Mouse (Mus musculus) CD4-positive, CD25-positive, alpha-beta regulatory T cell, adult 9 weeks (primary cell): ENCODE results near the gene Lss. TPM values are rescaled to one million over a fixed set of nuclear protein-coding genes. Genes with fewer than 3 reads are reported as not detected.

Source experiments
- polyA plus RNA-seq: library from polyadenylated mRNA; unstranded; fragments of 100-300 nt; shearing (Covaris generic); gene quantifications from one replicate; pipeline ENCODE4 v1.2.1, GENCODE M21; 2017

Gene Lss
- 22.4 TPM for polyA plus RNA-seq

DNA sequence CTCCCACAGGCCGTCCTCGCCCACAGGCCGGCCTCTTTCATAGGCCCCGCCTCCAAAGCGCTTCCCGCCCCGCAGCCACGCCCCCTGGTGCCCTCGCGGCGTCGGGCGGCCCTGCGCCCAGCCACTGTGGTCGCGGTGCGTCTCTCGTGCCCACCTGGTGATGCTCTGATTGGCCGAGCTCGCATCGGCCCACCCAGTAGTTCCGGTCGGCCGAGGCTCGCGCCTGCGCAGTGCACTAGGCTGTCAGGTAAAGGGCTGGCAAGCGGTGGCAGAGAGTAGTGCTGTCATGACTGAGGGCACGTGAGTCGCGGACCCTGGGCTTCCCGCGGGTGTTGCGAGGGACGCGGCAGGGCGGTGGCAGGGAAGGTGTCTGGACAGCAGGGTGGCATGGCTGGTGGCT is at the start of gene Lss:
Gene Lss, plus strand, starts transcription at position 214 of the 400 bp plus-strand sequence.

GRCm38 (mm10) chr10:76561972-76562371 is 30.6 kb downstream of the Lss start, which contains the start of gene Spatc1l:
Spatc1l (plus strand) TSS chr10:76562272.

DNA sequence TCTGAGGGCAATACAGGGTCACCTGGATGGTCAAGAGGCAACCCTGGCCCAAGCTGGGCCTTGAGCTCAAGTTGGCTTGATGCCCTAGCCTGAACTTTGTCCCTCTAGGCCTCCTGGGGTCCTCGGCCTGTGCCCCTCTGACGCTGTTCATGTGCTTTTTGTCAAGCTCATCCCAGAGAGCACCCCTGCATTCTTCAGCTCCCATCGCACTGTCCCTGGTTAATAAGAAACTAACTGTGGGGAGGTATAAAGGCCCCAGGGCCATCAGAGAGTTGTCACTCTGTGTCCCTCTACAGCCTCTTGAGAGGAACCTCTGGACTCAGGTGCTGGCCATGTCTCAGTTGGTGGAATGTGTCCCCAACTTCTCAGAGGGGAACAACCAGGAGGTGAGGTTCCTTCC is 44.0 kb downstream of the Lss start, which contains the start of gene Ftcd:
Gene Ftcd, plus strand, starts transcription at position 275 of the 400 bp plus-strand sequence.

Other genes with a start within 250 kb of the Lss start
- 1.8 TPM for gene Dip2a, start 186.3 kb upstream of the Lss start, polyA plus RNA-seq
- gene AC141477.1, start 91.1 kb upstream of the Lss start, polyA plus RNA-seq = 19.0 TPM
- 30.3 TPM for gene Pcnt, start 88.8 kb upstream of the Lss start, polyA plus RNA-seq
- 0.20 TPM for gene 2610028H24Rik, start 82.5 kb upstream of the Lss start, polyA plus RNA-seq
- gene Mcm3ap, start 62.7 kb upstream of the Lss start, polyA plus RNA-seq = 77.2 TPM
- 4.9 TPM for gene Ybey, start 62.5 kb upstream of the Lss start, polyA plus RNA-seq
- not detected for gene Spatc1l, start 30.7 kb downstream of the Lss start, polyA plus RNA-seq
- not detected for gene Ftcd, start 44.1 kb downstream of the Lss start, polyA plus RNA-seq
- not detected for gene Col6a2, start 92.0 kb downstream of the Lss start, polyA plus RNA-seq
- gene Col6a1, start 194.6 kb downstream of the Lss start, polyA plus RNA-seq = not detected